Mouse (Mus musculus) lung, adult 2 months (tissue): ENCODE data around the gene Podxl.

ENCODE experiments used
- CTCF ChIP-seq: fragments of 200-500 bp; IDR thresholded peaks from 2 replicates; pipeline ENCODE4 v1.5.1; 2011; ENCODE audit warnings: mild to moderate bottlenecking, low read length, control low read depth; ENCODE audit not compliant: insufficient read depth
- POLR2A ChIP-seq: fragments of 200-500 bp; IDR thresholded peaks from 2 replicates; pipeline ENCODE4 v1.6.1; 2011; ENCODE audit warnings: low read depth, mild to moderate bottlenecking, control low read depth, low read length, borderline replicate concordance; ENCODE audit errors: extremely low read depth

DNA sequence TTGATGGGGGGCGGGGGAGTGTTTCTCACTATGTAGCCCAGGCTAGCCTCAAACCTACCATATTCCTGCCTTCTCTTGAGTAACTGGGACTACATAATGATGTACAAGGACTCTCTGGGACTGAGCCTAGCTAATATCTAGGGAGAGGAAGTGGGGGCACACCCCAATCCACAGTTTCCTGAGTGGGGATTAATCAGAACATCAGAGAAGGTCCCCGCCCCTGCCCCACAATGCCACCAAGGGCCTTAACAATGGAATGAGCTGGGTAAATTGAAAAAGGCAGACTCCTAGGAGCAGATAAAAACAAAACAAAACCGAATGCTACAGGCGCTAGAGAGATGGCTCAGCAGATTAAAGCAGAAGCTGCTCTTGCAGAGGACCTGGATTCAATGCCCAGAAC is 26.6 kb downstream of the Podxl start:
- no peak for TF ChIP-seq POLR2A
- no peak for TF ChIP-seq CTCF
